Mouse (Mus musculus) stomach, embryonic 16.5 days (tissue): Measurements from ENCODE around the gene Anks4b. TPM values are rescaled to one million over a fixed set of nuclear protein-coding genes. Genes with fewer than 3 reads are reported as not detected.

Experiments used
- ATAC-seq: fragments of 200-750 bp; cut with Nextera tagmentation; 2 replicates; pipeline ENCODE4 v1.8.0; 2017; ENCODE audit warnings: moderate number of reproducible peaks, moderate TSS enrichment; ENCODE audit not compliant: insufficient read depth, low FRiP score
- H3K27ac ChIP-seq: fragments of 300-500 bp; sonication (generic); 2 replicates; pipeline ENCODE4 v1.5.1; 2014; ENCODE audit warnings: low read length
- H3K27me3 ChIP-seq: fragments of 300-500 bp; sonication (generic); 2 replicates; pipeline ENCODE4 v1.6.1; 2014; ENCODE audit warnings: low read length, control low read depth, mixed read lengths; ENCODE audit not compliant: control insufficient read depth, insufficient read depth
- H3K36me3 ChIP-seq: fragments of 300-500 bp; sonication (generic); 2 replicates; pipeline ENCODE4 v1.6.1; 2014; ENCODE audit warnings: low read length; ENCODE audit not compliant: control insufficient read depth, insufficient read depth
- H3K4me1 ChIP-seq: fragments of 300-500 bp; sonication (generic); 2 replicates; pipeline ENCODE4 v1.6.1; 2014; ENCODE audit warnings: low read length, control low read depth, mixed read lengths; ENCODE audit not compliant: control insufficient read depth, insufficient read depth
- H3K4me2 ChIP-seq: fragments of 300-500 bp; sonication (generic); 2 replicates; pipeline ENCODE4 v1.6.1; 2014; ENCODE audit warnings: low read depth, low read length, mixed read lengths
- H3K4me3 ChIP-seq: fragments of 300-500 bp; sonication (generic); replicated peaks from 2 replicates; pipeline ENCODE4 v1.5.1; 2014; ENCODE audit warnings: mild to moderate bottlenecking, low read length
- H3K9ac ChIP-seq: fragments of 300-500 bp; sonication (generic); 2 replicates; pipeline ENCODE4 v1.6.1; 2014; ENCODE audit warnings: low read length
- H3K9me3 ChIP-seq: fragments of 300-500 bp; sonication (generic); replicated peaks from 2 replicates; pipeline ENCODE4 v1.6.1; 2016; ENCODE audit warnings: low read length, control low read depth; ENCODE audit not compliant: control insufficient read depth
- WGBS: fragments of 180-500 bp; shearing (Covaris S2); extraction: QIAGEN DNeasy Blood & Tissue Kit; methylation state at CpG from one replicate; pipeline ENCODE4 v1.1.7; 2014; 5-methylcytosine and 5-hydroxymethylcytosine counted together
- polyA plus RNA-seq: library from polyadenylated mRNA; unstranded; fragments of >200 nt; fragmentation: Nextera tagmentation; extraction: Ambion mirVana; gene quantifications from 2 replicates; pipeline ENCODE4 v1.2.1, GENCODE M21; 2015

Anks4b gene
- polyA plus RNA-seq, 1 experiment from 2014 or later, result 1.4 TPM

DNA sequence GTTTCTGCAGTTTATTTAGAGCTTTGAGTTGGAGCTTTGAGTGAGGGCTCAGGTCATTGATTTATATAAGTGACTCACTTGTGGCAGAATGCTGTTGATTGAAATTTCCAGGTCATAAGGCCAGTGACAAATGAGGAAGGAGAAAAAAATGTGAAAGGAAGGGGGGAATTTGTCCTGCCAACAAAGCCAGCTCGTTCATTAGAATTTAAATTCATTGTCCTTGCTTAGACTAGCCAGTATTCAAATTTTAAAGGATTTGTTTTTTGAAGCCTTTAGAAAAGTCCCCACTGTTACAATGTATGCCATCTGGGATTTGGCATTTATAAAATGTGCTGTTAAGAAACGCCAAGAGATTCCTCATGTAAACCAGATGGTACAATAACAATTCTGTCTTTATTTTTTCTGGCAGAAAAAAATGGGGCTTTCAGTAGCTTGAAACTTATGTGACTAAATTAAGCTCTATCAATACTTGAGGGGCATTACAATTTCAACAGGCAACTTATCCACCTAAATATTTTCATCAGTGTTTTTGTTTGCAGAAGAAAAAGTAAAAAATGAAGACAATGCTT, 16.7 kb upstream of the Anks4b start:
- Histone ChIP-seq H3K4me1 (no peaks in the 10 kb centered on the region), H3K27me3 (no peaks in the 10 kb centered on the region), H3K27ac (no peak overlapping the region), H3K9ac (no peak overlapping the region), H3K4me3 (no peak overlapping the region), H3K4me2 (no peak overlapping the region), H3K36me3 (no peaks in the 10 kb centered on the region), H3K9me3 (no peaks in the 10 kb centered on the region)
- WGBS, result 23% methylated on average over 2 of the region's 2 CpGs
- 0 out of 2 replicates have a peak, but pooled peaks have one; percentile 66 for ATAC-seq

GRCm38 (mm10) chr7:120157575-120158061, 16.0 kb upstream of the Anks4b start:
- Histone ChIP-seq H3K9me3 (no peaks in the 10 kb centered on the region), H3K27me3 (no peaks in the 10 kb centered on the region), H3K4me1 (no peaks in the 10 kb centered on the region), H3K4me2 (no peak overlapping the region), H3K27ac (no peak overlapping the region), H3K9ac (no peak overlapping the region), H3K36me3 (no peaks in the 10 kb centered on the region), H3K4me3 (no peak overlapping the region)
- 46% methylated on average over 5 of the region's 5 CpGs for WGBS
- no peak for ATAC-seq

DNA sequence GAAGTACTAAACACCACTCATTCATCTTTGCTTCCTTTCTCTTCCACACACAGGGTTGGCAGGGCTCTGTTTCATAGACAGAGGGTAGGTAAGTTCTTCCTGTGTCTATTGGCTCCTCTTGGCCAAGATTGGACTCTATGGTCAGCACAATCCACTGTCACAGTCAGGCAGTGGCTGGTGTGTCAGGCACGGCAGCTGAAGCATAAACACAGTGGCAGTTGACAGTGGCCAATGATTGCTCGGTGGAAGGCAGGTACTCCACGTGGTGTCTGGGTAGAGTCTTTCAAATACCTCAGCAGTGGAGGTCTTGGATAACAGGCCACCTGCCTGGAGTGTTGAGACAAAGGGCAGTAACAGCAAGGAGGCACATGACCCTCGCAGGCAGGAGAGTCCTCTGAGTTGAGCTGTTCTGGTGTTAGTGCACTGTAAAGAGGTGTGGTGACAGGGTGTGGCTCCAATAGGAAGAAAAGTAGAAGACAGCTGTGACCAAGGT, 15.5 kb upstream of the Anks4b start:
- H3K36me3 ChIP-seq, result no peaks in the 10 kb centered on the region
- ATAC-seq, result peak; percentile 73
- H3K27me3 ChIP-seq, result no peaks in the 10 kb centered on the region
- no peaks in the 10 kb centered on the region for H3K4me1 ChIP-seq
- no peak overlapping the region for H3K4me3 ChIP-seq
- H3K4me2 ChIP-seq, result no peak overlapping the region
- H3K9me3 ChIP-seq, result no peaks in the 10 kb centered on the region
- 34% methylated on average over 4 of the region's 4 CpGs for WGBS
- H3K9ac ChIP-seq, result no peak overlapping the region
- H3K27ac ChIP-seq, result no peak overlapping the region

- Histone ChIP-seq H3K36me3 (no peaks in the 10 kb centered on the region), H3K4me1 (no peaks in the 10 kb centered on the region), H3K9me3 (no peaks in the 10 kb centered on the region), H3K27me3 (no peaks in the 10 kb centered on the region), H3K4me3 (no peak overlapping the region), H3K4me2 (no peak overlapping the region), H3K27ac (no peak overlapping the region), H3K9ac (no peak overlapping the region)
- no peak for ATAC-seq
- WGBS, result 77% methylated on average over 11 of the region's 11 CpGs
These were observed 9.9 kb upstream of the Anks4b start for GRCm38 (mm10) chr7:120163581-120164251.

DNA sequence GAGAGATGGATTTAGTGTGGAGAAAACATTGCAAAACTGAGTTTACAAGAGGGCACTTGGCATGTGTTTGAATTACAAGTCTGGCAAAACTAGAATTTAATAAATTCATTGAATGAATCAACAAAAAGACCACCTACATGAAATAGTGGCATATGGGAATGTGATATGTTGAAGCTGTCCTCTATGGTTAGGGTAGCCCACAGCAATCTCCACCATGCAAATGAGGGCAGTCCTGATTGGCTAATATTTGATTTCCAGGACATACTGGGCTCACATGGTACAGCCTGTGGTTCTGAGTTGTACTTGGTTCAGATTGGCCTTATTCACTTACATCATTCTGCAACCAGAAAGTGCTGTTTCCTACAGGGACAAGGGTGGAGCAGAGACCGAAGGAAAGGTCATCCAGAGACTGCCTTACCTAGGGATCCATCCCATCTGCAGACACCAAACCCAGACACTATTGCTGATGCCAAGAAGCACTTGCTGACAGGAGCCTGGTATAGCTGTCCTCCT, 1.4 kb upstream of the Anks4b start:
- H3K4me1 ChIP-seq, result no peaks in the 10 kb centered on the region
- ATAC-seq, result no peak
- no peak overlapping the region for H3K4me2 ChIP-seq
- H3K27me3 ChIP-seq, result no peaks in the 10 kb centered on the region
- H3K4me3 ChIP-seq, result no peak overlapping the region
- no peaks in the 10 kb centered on the region for H3K9me3 ChIP-seq
- no peak overlapping the region for H3K9ac ChIP-seq
- no peak overlapping the region for H3K27ac ChIP-seq
- WGBS, result 89% methylated on average over 1 of the region's 1 CpGs
- no peaks in the 10 kb centered on the region for H3K36me3 ChIP-seq

DNA sequence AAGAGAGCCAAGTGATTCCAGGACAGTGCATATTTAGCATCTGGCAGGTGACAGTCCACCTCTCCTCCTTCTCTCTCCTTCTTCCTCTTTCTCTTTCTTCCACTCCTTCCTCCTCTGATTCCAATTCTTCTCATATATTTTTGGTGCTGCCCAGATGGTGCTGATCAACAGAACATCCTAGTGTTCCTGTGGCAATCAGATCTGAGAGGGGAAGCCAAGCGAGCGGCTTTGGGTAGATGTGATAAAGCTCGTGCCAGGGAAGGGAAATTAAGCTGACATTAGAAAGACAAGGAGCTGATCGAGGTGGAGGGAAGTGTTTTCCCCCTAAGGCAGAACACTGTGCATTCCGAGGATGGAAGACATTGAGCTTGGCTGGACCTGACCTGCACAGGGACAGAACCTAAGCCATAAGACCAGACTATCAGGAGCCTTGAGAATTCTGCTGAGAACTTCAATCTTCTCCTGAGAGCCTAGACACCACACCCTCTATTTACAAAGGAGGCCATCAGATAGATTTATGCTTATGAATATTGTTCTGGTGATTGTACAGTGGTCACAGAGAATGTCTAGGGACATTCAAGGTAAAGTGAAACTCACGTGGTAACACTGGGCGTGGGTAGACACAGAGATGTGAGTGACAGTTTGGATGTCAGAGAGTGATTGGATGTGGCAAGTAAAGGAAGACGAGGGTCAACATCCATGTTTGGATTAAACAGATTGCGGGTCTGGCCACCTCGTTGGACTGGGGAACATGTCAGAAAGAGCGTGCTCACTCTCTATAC, 1.3 kb downstream of the Anks4b start:
- Histone ChIP-seq H3K9me3 (no peaks in the 10 kb centered on the region), H3K36me3 (no peaks in the 10 kb centered on the region), H3K27me3 (no peaks in the 10 kb centered on the region), H3K4me2 (no peak overlapping the region), H3K4me1 (no peaks in the 10 kb centered on the region), H3K9ac (no peak overlapping the region), H3K4me3 (peak overlapping the region; percentile 15; the same call in 1 of the 2 replicates), H3K27ac (no peak overlapping the region)
- peak; percentile 42; the same call in 1 of the 2 replicates for ATAC-seq
- 72% methylated on average over 11 of the region's 11 CpGs for WGBS

- Histone ChIP-seq H3K4me3 (no peak overlapping the region), H3K4me2 (no peak overlapping the region), H3K9ac (no peak overlapping the region), H3K9me3 (no peaks in the 10 kb centered on the region), H3K27ac (no peak overlapping the region), H3K27me3 (no peaks in the 10 kb centered on the region), H3K36me3 (no peaks in the 10 kb centered on the region), H3K4me1 (no peaks in the 10 kb centered on the region)
- ATAC-seq, result no peak
- 83% methylated on average over 3 of the region's 3 CpGs for WGBS
These were observed 4.0 kb downstream of the Anks4b start for GRCm38 (mm10) chr7:120177611-120178010.

- H3K4me1 ChIP-seq, result no peaks in the 10 kb centered on the region
- no peak overlapping the region for H3K4me2 ChIP-seq
- 17% methylated on average over 2 of the region's 2 CpGs for WGBS
- H3K36me3 ChIP-seq, result no peaks in the 10 kb centered on the region
- H3K4me3 ChIP-seq, result no peak overlapping the region
- no peak overlapping the region for H3K9ac ChIP-seq
- no peaks in the 10 kb centered on the region for H3K27me3 ChIP-seq
- H3K27ac ChIP-seq, result no peak overlapping the region
- H3K9me3 ChIP-seq, result no peaks in the 10 kb centered on the region
- no peak for ATAC-seq
These were observed 5.3 kb downstream of the Anks4b start for GRCm38 (mm10) chr7:120178935-120179334.

- H3K4me3 ChIP-seq, result no peak overlapping the region
These were observed 6.9 kb downstream of the Anks4b start for GRCm38 (mm10) chr7:120180547-120180946.

More at GRCm38 (mm10) chr7:120180547-120180946, 6.9 kb downstream of the Anks4b start:
- H3K9ac ChIP-seq, result no peak overlapping the region
- H3K27ac ChIP-seq, result no peak overlapping the region
- H3K36me3 ChIP-seq, result no peaks in the 10 kb centered on the region
- no peak overlapping the region for H3K4me2 ChIP-seq
- no peaks in the 10 kb centered on the region for H3K4me1 ChIP-seq
- no peaks in the 10 kb centered on the region for H3K27me3 ChIP-seq
- 74% methylated on average over 5 of the region's 5 CpGs for WGBS
- H3K9me3 ChIP-seq, result no peaks in the 10 kb centered on the region
- ATAC-seq, result no peak
